In genomic region chr4:52438886-52439664, GRCm38 (mm10) we compare ENCODE assay signal across 8 mouse cellular contexts. TPM values are rescaled to one million over a fixed set of nuclear protein-coding genes. Genes with fewer than 3 reads are reported as not detected.
DNase-seq lines count a peak whose midpoint lies in the region; ATAC-seq and TF ChIP-seq lines count a peak whose summit lies in the region.

Smc2 (plus strand) TSS chr4:52439243.

- H3K27me3 ChIP-seq in megakaryocyte, embryonic 14.5 days (replicated peaks) = no peaks in the 10 kb centered on the region

- peak; percentile 89 to 93 for DNase-seq in gastrocnemius, adult 8-10 months (ENCODE audit: low spot score in 2 of 2)
- DNase-seq in hindlimb bud, embryonic 11.5 days (ENCODE audit: extremely low spot score, low read depth, low spot score) = peak; percentile 94
- DNase-seq in left cerebral cortex, adult 8-10 months (ENCODE audit: low spot score in 2 of 2) = peak; percentile 81 to 90
- DNase-seq in right cerebral cortex, postnatal 10 days (ENCODE audit: low spot score in 2 of 2) = peak; percentile 94
- peak; percentile 93 for DNase-seq in urinary bladder, postnatal 25 days (ENCODE audit: low spot score)

- TF ChIP-seq POLR2A in cortical plate, adult 2 months (IDR thresholded peaks at IDR 0.05; ENCODE audit: extremely low read depth, insufficient read depth, low read length) = no peak

- no peak for TF ChIP-seq CTCF in cortical plate, adult 2 months (IDR thresholded peaks at IDR 0.05; ENCODE audit: extremely low read depth, insufficient read depth, low read length)

- no peaks in the 10 kb centered on the region for H3K9me3 ChIP-seq in megakaryocyte, embryonic 14.5 days

- H3K4me3 ChIP-seq in cortical plate, adult 2 months (ENCODE audit: insufficient read depth, low read length) = peak within 1 kb of the TSS; percentile 46
- H3K4me3 ChIP-seq in megakaryocyte, embryonic 14.5 days (replicated peaks) = peak within 1 kb of the TSS; percentile 95

- H3K36me3 ChIP-seq in megakaryocyte, embryonic 14.5 days (replicated peaks; ENCODE audit: low read length) = peaks cover 27% of the 10 kb centered on the region

- peak within 1 kb of the TSS; percentile 84; the same call in 1 of the 2 replicates for H3K27ac ChIP-seq in cortical plate, adult 2 months (ENCODE audit: insufficient read depth, low read length)

- peak; percentile 92 for ATAC-seq in activated CD4-positive, CD25-positive, alpha-beta regulatory T cell, adult 4 months

- no peaks in the 10 kb centered on the region for H3K4me1 ChIP-seq in cortical plate, adult 2 months (ENCODE audit: control insufficient read depth, insufficient read depth, low read length)
- H3K4me1 ChIP-seq in megakaryocyte, embryonic 14.5 days = peaks cover 24% of the 10 kb centered on the region

RNA-seq across cellular contexts. Expression of gene Smc2, which starts in this region (rescaled TPM):
- polyA plus RNA-seq in activated CD4-positive, CD25-positive, alpha-beta regulatory T cell, adult 4 months (2017; shearing (Covaris generic)) = 10 to 100 TPM; 83.7 to 95.4 TPM
- 2.3 TPM in 2 replicates for polyA plus RNA-seq in cortical plate, adult 2 months (2012; rRNA removed)
- total RNA-seq in gastrocnemius, adult 8-10 months (2022) = under 1 TPM; 0.36 to 0.77 (median 0.53) TPM
- 1 to 10 TPM; 5.9 to 8.6 (median 7.2) TPM for total RNA-seq in left cerebral cortex, adult 8-10 months (2022)
- 2.5 TPM in 1 of 2 replicates, not detected in the other for polyA plus RNA-seq in megakaryocyte, embryonic 14.5 days (2012; ENCODE audit: insufficient read depth, low replicate concordance)

Comparison
In these comparisons a context has a peak if more than half of its experiments do, and no peak if none do; other contexts are left out.
1. Peak in every context shown above with its lines: DNase-seq, ATAC-seq, H3K4me3 ChIP-seq and H3K27ac ChIP-seq.
2. RNA of gene Smc2 (polyA plus RNA-seq): 83.7 to 95.4 TPM in activated CD4-positive, CD25-positive, alpha-beta regulatory T cell, adult 4 months; 2.5 TPM in megakaryocyte, embryonic 14.5 days and 2.3 TPM in cortical plate, adult 2 months; every median in the first group is over 10 times any median in the second.
3. Peak in DNase-seq in gastrocnemius, adult 8-10 months; RNA of the gene not detected or under 1 TPM.